Mouse (Mus musculus) retina, postnatal 1 day (tissue): ENCODE data around the gene Ssb.
"Not testable (repeated sequence)": the region's sequence is repeated elsewhere in the genome, so short reads cannot be mapped to it uniquely, and the experiment has no call there.

Experiments used
- DNase-seq: peaks from one replicate; pipeline ENCODE4 v3.0.0-alpha.2; 2012

The Ssb gene

DNA sequence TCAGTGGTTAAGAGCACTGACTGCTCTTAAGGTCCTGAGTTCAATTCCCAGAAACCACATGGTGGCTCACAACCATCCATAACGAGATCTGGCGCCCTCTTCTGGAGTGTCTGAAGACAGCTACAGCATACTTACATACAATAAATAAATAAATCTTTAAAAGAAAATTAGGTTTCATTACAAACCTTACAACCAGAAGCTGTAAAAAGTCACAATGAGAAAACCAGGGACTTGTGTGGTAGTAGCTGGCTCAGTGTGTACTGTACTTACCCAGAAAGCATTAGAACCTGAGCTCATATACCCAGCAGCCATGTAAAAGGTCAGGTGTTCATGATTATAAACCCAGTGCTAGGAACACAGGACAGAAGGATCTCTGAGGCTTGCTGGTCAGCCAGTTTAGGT, 22.6 kb downstream of the Ssb start:
- no peak for DNase-seq

- DNase-seq = no peak
Measured at GRCm38 (mm10) chr2:69884581-69884980, 23.2 kb downstream of the Ssb start.

DNA sequence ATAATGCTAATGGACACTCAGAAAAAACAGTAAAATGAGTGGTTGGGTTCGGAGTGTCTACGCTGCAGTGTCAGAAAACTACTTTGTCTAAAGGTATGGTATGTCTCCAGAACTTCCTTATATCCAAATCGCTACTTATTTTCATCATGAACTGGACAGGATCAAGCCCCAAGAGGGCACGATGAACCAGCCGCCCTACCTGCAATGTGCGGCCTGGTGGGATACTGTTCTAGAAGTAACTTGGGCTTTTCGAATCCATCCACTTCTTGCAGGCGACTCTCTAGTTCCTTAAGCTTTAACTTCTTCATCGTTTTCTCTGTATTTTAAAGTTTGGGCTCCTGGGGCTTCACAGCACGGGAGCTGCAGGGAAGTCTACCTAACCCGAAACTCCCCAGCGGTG, 23.7 kb downstream of the Ssb start:
- no peak for DNase-seq

- DNase-seq = peak; percentile 91
Measured at GRCm38 (mm10) chr2:69885451-69886305, 24.3 kb downstream of the Ssb start, which contains the start of gene Mettl5. Gene Mettl5, minus strand, starts transcription at chr2:69885615.

DNA sequence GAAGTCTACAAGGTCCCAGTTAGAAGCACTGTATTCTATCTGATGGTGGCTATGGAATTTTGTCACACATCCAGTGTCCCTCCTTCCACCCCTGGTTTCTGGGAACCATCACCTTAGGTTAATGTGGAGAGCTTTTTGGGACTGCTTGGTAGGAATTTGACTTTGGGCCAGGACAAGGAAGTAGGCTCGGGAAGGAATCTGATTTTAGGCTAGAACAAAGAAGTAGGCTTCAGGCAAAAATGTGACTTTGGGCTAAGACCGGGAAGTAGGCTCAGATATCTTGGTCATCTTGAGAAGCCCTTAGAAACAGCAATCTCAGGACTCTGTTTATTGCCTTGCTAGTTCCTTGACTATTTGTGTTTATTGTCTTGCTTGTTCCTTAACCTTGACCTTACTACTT, 27.6 kb downstream of the Ssb start:
- no peak for DNase-seq

DNA sequence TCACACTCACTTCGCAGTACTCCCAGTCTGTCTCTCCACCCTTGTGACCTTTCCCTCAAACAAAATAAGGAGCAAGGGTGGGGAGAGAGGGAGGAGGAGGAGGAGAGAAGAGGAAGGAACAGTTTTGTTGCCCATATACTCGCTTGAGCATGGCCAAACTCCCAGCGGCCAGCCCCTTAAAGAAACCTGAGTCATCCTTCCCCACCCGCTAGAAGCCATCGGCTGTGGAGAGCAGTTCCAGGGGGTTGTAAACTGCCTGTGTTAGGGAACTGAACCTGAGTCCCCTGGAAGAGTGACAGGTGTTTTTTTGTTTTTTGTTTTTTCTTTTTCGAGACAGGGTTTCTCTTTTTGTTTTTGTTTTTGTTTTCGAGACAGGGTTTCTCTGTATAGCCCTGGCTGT, 29.5 kb downstream of the Ssb start:
- no peak for DNase-seq

DNA sequence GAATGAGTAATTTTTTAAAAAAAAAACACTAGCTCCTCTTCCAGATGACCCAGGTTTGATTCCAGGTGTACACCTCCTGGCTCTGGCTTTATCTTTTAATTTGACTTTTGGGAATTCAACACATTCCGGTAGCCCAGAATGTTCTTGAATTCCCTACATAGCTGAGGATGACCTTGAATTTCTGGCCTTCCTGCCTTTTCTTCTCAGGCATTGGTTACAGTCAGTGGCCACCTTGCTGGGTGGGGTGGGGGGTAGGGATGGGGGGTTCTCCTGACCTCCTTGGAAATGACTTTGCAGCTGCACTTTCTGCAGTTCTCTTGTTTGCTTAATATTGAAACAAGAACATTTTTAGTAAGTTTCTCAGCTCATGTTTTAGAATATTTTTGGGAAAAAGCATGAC, 31.8 kb downstream of the Ssb start:
- no peak for DNase-seq

GRCm38 (mm10) chr2:69893891-69894290, 32.5 kb downstream of the Ssb start:
- DNase-seq = no peak

GRCm38 (mm10) chr2:69895502-69896223, 34.3 kb downstream of the Ssb start:
- DNase-seq = no peak

GRCm38 (mm10) chr2:69896224-69896581, 34.8 kb downstream of the Ssb start:
- DNase-seq = no peak

- DNase-seq = peak; percentile 97
Measured at GRCm38 (mm10) chr2:69897039-69897617, 35.8 kb downstream of the Ssb start, which contains the start of gene Ubr3. Gene Ubr3, plus strand, starts transcription at chr2:69897246.

GRCm38 (mm10) chr2:69897618-69898575, 36.5 kb downstream of the Ssb start:
- DNase-seq = peak; percentile 75

- no peak for DNase-seq
Measured at GRCm38 (mm10) chr2:69903541-69903940, 42.2 kb downstream of the Ssb start.

DNA sequence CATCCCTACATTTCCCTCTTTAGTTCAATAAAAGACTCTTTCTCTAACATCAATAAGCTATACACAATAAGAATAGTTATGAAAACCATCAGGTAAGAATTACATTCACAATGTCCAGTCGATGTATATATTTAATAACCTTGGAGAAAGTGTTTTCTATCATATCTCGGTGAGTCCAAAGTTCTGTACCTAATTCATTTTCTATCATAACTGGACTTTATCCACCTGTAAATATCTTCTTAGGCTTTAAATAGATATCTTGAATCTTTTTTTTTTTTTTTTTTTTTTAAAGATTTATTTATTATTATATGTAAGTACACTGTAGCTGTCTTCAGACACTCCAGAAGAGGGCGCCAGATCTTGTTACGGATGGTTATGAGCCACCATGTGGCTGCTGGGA, 46.0 kb downstream of the Ssb start:
- not testable (repeated sequence) for DNase-seq

- no peak for DNase-seq
Measured at GRCm38 (mm10) chr2:69912801-69913200, 51.4 kb downstream of the Ssb start.

GRCm38 (mm10) chr2:69917301-69917700, 55.9 kb downstream of the Ssb start:
- no peak for DNase-seq
